Mouse (Mus musculus) kidney, postnatal 4 days (tissue): ENCODE data around the gene Pds5b.
"Not testable (repeated sequence)": the region's sequence is repeated elsewhere in the genome, so short reads cannot be mapped to it uniquely, and the experiment has no call there.

ENCODE experiments used
- DNase-seq, 2 experiments: peaks; one replicate each; pipeline ENCODE4 v3.0.0; 2021; ENCODE audit warnings: mixed read lengths in 2 of 2

The Pds5b gene

GRCm38 (mm10) chr5:150673153-150673835, at the start of gene Pds5b:
Gene Pds5b, plus strand, starts transcription at chr5:150673739.
- peak; percentile 96 to 97 for DNase-seq

- DNase-seq = no peak
Observed at GRCm38 (mm10) chr5:150625528-150625927, 48.0 kb upstream of the Pds5b start.

- no peak for DNase-seq
Observed at GRCm38 (mm10) chr5:150629272-150629671, 44.3 kb upstream of the Pds5b start.

DNA sequence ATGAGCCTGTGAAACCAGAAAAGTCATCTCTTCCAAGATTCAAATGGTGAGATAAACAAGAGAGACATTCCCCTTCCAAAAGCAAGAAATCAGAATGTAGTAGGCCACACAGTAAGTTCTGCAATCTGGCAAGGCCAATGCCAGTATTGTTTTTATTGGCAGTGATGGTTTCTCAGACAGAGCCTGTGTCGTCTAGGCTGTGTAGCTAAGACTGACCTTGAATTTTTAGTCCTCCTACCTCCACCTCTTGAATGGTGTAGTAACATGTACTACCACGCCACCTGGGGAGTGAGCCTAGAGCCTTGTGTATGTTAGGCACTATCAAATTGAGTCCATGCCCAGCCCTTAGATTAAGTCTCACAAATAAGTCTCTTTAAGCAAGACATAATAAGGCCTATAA, 43.8 kb upstream of the Pds5b start:
- no peak for DNase-seq

GRCm38 (mm10) chr5:150641440-150641839, 32.1 kb upstream of the Pds5b start:
- no peak for DNase-seq

GRCm38 (mm10) chr5:150643390-150643789, 30.1 kb upstream of the Pds5b start:
- not testable (repeated sequence) for DNase-seq

- DNase-seq = no peak
Observed at GRCm38 (mm10) chr5:150644926-150645325, 28.6 kb upstream of the Pds5b start.

GRCm38 (mm10) chr5:150652578-150652977, 21.0 kb upstream of the Pds5b start:
- DNase-seq = no peak

- DNase-seq = no peak
Observed at GRCm38 (mm10) chr5:150654548-150654947, 19.0 kb upstream of the Pds5b start.

- DNase-seq = not testable (repeated sequence)
Observed at GRCm38 (mm10) chr5:150659425-150659824, 14.1 kb upstream of the Pds5b start.

DNA sequence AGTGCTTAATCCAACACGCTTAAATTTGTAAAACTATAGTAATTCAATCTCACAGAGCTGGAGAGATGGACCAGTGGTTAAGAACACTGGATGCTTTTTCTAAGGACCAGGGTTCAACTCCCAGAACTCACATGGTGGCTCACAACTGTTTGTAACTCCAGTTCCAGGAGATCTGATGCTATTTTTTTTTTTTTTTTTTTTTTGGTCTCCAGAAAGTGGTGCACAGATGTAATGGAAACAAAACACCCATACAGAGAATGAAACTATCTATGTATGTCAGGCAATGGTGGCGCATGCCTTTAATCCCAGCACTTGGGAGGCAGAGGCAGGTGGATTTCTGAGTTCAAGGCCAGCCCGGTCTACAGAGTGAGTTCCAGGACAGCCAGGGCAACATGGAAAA, 13.2 kb upstream of the Pds5b start:
- DNase-seq = not testable (repeated sequence)

DNA sequence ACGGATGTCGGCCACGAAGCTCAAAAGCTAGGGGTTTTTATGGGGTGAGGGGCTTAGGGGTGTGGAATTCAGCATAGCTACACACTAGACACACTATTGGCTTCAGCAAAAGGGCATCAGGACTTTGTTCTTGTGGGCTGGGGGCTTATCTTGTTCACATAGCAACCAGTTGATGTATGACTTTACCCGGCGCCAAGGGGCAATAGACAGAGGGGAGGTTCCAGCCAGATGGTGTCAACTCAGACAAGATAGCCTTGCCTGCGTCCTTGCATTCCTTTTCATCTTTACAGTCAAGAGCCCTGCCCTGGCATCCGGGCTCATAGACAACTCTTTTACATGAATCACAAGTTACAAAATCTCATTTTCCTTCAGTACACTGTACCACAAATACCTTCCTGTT, 9.6 kb upstream of the Pds5b start:
- DNase-seq = not testable (repeated sequence)

DNA sequence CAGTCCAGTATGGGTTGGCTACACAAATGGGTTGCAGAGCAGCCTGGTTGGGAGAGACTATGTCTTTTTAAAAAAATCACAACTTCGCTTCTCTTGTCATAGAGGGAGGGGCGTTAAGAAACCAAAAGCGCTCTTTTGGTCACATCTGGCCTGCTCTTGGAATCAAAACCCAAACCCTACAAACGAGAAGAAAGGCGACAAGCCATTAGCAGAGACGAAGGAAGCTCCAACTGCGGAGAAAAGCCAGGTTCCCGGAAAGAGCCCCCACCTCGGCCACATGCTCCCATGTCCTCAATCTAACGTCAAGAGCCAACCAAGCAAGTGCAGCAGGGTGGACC, 8.8 kb upstream of the Pds5b start:
- no peak for DNase-seq

- peak; percentile 96 to 97 for DNase-seq
Observed at GRCm38 (mm10) chr5:150665132-150665954, 8.2 kb upstream of the Pds5b start.

DNA sequence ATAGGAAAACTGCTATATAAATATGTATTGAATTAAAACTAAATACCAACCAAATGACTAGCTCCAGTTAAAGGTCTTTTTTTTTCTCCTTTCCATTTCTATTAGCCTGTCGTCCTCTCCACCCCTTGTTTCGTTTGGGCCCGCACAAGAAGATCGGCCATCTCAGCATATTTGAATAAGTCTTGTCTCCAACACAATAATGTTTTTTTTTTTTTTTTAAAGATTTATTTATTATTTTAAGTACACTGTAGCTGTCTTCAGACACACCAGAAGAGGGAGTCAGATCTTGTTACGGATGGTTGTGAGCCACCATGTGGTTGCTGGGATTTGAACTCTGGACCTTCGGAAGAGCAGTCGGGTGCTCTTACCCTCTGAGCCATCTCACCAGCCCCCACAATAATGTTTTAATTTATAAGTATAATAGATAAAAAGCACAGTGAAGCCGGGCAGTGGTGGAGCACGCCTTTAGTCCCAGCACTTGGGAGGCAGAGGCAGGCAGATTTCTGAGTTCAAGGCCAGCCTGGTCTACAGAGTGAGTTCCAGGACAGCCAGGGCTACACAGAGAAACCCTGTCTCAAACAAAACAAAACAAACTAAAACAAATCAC, 7.3 kb upstream of the Pds5b start, which contains the start of gene N4bp2l2:
Gene N4bp2l2 (minus strand): TSS at position 51 of the 607 bp plus-strand sequence.
- DNase-seq = not testable (repeated sequence)

DNA sequence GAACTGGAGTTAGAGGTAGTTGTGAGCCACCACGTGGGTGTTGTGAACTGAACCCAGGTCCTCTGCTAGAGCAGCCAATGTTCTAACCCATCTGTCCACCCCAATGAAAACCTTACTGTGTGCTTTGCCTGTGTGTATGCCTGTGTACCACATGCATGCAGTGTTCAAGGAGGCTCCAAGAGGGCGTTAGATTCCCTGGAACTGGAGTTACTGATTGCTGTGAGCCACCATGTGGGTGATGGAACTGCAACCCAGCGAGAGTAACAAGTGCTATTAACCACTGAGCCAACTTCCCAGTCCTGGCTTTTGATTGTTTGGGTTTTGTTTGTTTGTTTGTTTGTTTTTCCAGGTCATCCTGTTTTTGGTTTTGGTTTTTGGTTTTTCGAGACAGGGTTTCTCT, 4.8 kb upstream of the Pds5b start:
- no peak for DNase-seq

DNA sequence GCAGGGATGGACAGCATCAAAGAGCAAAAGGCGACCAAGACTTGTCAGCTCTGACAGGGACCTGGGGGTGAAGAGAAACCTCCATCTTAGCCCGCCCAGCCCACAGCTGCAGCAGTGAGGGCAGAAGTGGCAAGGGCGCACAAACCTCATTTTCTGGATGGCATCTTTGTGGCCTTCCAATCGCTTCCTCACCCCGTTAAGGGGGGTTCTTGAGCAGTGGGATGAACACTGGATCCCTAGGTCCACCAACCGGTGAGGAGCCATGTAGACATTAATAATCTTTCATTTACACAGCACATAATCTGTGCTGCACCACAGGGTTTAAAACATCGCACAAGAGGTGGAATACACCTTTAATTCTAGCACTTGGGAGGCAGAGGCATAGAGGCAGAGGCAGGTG, 1.2 kb upstream of the Pds5b start:
- no peak for DNase-seq

- DNase-seq = peak; percentile 51 to 71
Observed at GRCm38 (mm10) chr5:150673880-150674621, 512 bp downstream of the Pds5b start.

DNA sequence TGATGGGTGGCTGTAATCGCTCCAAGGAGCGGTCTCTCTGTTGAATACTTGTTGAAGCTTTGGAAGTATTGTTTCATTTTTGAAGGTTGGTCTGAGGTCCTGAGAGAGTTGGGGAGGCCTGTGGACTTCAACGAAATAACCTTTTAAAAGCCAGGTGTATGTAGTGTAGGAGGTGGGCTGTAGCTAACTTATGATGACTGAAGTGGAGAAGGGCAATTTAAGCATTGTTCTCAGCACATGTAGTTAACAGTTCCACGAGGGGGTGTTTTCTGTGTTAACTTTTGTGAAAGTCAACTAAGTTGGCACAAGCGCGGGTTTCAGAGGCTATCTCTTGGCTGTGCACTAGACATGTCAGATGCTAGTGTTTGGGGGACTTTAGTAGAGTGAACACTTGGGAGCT, 1.3 kb downstream of the Pds5b start:
- peak in 1 of 2 experiments; percentile 7 for DNase-seq

DNA sequence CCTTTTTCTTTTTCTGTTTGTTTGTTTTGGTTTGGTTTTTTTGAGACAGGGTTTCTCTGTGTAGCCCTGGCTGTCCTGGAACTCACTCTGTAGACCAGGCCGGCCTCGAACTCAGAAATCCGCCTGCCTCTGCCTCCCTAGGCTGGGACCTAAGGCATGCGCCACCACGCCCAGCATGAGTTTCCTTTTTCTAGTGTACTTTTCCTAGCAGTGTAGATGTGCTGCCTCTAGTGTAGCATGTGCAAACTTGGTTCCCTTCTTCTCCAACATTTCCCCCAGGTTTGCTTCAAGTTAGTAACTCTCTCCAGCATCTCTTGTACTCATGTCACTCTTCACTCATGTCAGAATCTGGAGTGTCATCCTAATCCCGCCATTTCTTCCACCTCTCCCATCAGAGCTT, 9.3 kb downstream of the Pds5b start:
- DNase-seq = not testable (repeated sequence)

DNA sequence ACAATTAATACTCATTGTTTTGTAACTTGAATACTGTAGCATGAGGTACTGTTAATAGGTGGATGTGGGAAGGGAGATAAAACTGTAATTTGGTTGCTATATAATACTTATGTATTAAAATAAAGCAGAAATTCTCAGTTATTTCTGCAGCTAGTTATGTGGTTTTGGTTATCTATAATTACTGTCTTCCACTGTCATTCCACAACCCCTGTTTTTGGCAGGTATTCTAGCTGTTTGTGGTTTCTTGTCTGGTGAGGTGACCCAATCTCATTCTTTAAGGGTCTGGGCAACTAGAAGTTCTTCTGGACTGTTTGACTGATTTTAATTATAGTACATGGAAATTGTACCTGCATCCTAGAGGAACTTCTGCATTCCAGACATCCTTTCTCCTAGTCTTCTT, 17.1 kb downstream of the Pds5b start:
- DNase-seq = no peak

DNA sequence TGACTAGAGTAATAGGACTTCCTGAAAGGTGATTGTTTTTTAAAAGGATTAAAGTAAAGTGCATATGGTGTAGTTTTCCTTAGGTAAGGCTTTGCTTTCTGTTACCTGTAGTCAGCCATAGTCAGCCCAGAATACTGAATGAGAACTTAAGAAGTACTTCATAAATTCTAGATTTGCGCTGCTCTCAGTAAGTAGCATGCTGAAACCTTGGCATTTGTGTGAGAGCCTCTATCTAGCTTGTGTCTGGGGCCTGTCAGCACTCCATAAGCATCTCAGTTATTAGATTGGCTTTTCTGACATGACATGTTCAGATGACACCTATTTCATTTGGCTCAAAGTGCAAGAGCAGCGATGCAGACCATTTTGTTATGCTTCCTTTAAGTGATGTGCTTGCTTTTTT, 19.7 kb downstream of the Pds5b start:
- DNase-seq = no peak

DNA sequence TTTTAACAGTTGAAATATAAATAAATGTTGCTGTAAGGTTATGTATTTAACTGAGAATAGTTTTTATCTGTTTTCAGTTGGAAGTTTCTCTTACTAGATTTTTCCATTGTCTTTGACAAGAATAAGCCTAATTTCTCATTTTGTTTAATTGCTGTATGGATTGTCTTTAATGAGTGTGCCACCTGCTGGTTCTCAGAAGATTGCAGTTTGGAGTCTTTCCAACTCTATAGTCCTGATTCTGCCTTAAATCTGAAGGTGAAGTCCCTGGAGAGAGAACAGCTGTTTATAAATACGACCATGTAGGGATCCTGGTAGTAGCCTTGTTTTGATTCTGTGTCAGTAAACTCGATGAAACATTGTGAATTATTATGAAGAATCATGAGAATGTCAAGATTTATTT, 29.2 kb downstream of the Pds5b start:
- DNase-seq = peak; percentile 42 to 47
